Mouse (Mus musculus): ENCODE data around the gene Scaper. TPM values are rescaled to one million over a fixed set of nuclear protein-coding genes. Genes with fewer than 3 reads are reported as not detected.
A peak's percentile ranks its signal among the peaks of the same experiment; 100 is the strongest.

Gene Scaper
- total RNA-seq (2021): 1 to 10 TPM; 8.1 to 9.7 TPM
- long read RNA-seq, experiment 1, full-length matches to known transcripts: 5 of 7 reads
- long read RNA-seq, experiment 1, partial matches to known transcripts: 1 of 7 reads
- long read RNA-seq, experiment 1, other reads (novel, unspliced or antisense): 1 of 7 reads
- long read RNA-seq, experiment 2, partial matches to known transcripts: 1 of 4 reads
- long read RNA-seq, experiment 2, other reads (novel, unspliced or antisense): 3 of 4 reads

- peak; percentile 85 for DNase-seq (ENCODE audit: low spot score)
Observed at GRCm38 (mm10) chr9:55937664-55938617, at the start of gene Scaper. Gene Scaper, minus strand, starts transcription at chr9:55938119.

- peak; percentile 15 for DNase-seq (ENCODE audit: low spot score)
Observed at GRCm38 (mm10) chr9:55946819-55947218, 8.9 kb upstream of the Scaper start.

- no peak for DNase-seq (ENCODE audit: low spot score)
Observed at GRCm38 (mm10) chr9:55941356-55941755, 3.4 kb upstream of the Scaper start.

GRCm38 (mm10) chr9:55938618-55938985 is 683 bp upstream of the Scaper start:
- DNase-seq (ENCODE audit: low spot score): no peak

GRCm38 (mm10) chr9:55937224-55937663 is 675 bp downstream of the Scaper start:
- no peak for DNase-seq (ENCODE audit: low spot score)

GRCm38 (mm10) chr9:55932482-55932881 is 5.4 kb downstream of the Scaper start:
- DNase-seq (ENCODE audit: low spot score): no peak

GRCm38 (mm10) chr9:55918579-55918978 is 19.3 kb downstream of the Scaper start:
- peak; percentile 13 for DNase-seq (ENCODE audit: low spot score)

- DNase-seq (ENCODE audit: low spot score): no peak
Observed at GRCm38 (mm10) chr9:55916751-55917150, 21.2 kb downstream of the Scaper start.

- DNase-seq (ENCODE audit: low spot score): no peak
Observed at GRCm38 (mm10) chr9:55911481-55911880, 26.4 kb downstream of the Scaper start.

GRCm38 (mm10) chr9:55902964-55903363 is 35.0 kb downstream of the Scaper start:
- no peak for DNase-seq (ENCODE audit: low spot score)

- no peak for DNase-seq (ENCODE audit: low spot score)
Observed at GRCm38 (mm10) chr9:55901588-55901987, 36.3 kb downstream of the Scaper start.

- DNase-seq (ENCODE audit: low spot score): no peak
Observed at GRCm38 (mm10) chr9:55900531-55900930, 37.4 kb downstream of the Scaper start.

- no peak for DNase-seq (ENCODE audit: low spot score)
Observed at GRCm38 (mm10) chr9:55878066-55878465, 59.9 kb downstream of the Scaper start.

GRCm38 (mm10) chr9:55789442-55789841 is 148.5 kb downstream of the Scaper start:
- DNase-seq (ENCODE audit: low spot score): no peak

- DNase-seq (ENCODE audit: low spot score): no peak
Observed at GRCm38 (mm10) chr9:55712016-55712415, 225.9 kb downstream of the Scaper start.

- no peak for DNase-seq (ENCODE audit: low spot score)
Observed at GRCm38 (mm10) chr9:55710553-55710952, 227.4 kb downstream of the Scaper start.

GRCm38 (mm10) chr9:55706603-55707002 is 231.3 kb downstream of the Scaper start:
- DNase-seq (ENCODE audit: low spot score): no peak

GRCm38 (mm10) chr9:55695307-55695706 is 242.6 kb downstream of the Scaper start:
- DNase-seq (ENCODE audit: low spot score): no peak

GRCm38 (mm10) chr9:55677099-55677498 is 260.8 kb downstream of the Scaper start:
- no peak for DNase-seq (ENCODE audit: low spot score)

GRCm38 (mm10) chr9:55646444-55646843 is 291.5 kb downstream of the Scaper start:
- no peak for DNase-seq (ENCODE audit: low spot score)

- DNase-seq (ENCODE audit: low spot score): no peak
Observed at GRCm38 (mm10) chr9:55626990-55627389, 310.9 kb downstream of the Scaper start.

GRCm38 (mm10) chr9:55614711-55615110 is 323.2 kb downstream of the Scaper start:
- DNase-seq (ENCODE audit: low spot score): no peak

- no peak for DNase-seq (ENCODE audit: low spot score)
Observed at GRCm38 (mm10) chr9:55609751-55610150, 328.2 kb downstream of the Scaper start.

Measured in gastrocnemius, adult 18-20 months (tissue).